Mouse (Mus musculus): ENCODE measurements at regions not wholly inside any gene's neighbourhood (a gene's known extent, or its start where the extent isn't known, plus 50 kb on each side); places are given as distances from the start of the nearest gene placed in this dataset.

DNA sequence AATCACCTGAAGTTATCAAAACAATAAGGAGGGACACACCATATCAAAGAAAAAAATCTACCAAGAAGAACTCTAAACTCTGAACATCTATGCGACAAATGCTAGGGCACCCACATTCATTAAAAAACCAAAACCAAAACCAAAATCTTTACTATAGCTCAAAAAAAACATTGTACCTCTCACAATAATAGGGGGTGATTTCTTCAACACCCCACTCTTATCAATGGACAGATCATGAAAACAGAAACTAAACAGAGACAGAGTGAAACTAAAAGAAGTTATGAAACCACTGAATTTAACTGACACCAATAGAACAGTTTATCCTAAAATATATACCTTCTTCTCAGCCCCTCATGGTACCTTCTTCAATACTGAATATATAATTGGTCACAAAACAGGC lies 1314.5 kb upstream of the Gm7489 start:
- DNase-seq (ENCODE audit: low spot score), result no peak

DNA sequence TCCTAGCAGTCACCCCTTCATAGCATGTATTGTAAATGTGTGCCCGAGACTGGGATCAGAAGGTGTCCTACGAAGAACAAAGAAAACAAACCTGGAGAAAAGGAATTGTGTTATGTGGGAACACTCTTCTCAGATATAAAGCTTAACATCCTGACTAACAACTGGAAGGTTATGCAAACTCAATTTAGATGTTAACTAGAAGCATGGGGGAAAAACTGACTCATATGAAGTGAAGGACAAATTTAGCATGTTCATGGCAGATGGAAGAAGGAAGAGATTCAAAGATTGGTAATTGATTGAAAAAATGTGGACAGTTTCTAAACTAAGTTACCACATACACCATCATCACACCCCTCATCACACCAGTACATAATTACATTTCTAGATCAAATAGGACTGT lies 1307.1 kb upstream of the Gm7489 start:
- no peak for DNase-seq (ENCODE audit: low spot score)

DNA sequence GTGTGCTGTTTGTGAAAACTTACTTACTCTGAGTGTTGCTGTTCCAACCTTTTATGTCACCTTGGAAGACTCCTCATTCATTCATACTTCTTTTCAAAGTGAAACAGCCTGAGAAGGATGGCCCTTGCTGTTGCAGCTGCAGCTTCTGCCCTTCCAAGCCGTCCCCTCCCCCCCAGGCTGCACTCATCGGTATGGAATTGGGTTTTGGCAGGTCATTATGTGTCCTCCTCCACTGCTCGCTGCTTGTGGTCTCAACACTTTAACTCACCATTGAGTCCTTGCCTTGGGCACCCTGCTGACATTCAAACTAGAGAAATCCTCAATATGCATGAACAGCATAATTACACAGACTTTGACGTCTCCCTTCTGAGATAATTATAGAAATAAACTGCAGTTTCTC lies 1295.3 kb upstream of the Gm7489 start:
- DNase-seq (ENCODE audit: low spot score), result no peak

DNA sequence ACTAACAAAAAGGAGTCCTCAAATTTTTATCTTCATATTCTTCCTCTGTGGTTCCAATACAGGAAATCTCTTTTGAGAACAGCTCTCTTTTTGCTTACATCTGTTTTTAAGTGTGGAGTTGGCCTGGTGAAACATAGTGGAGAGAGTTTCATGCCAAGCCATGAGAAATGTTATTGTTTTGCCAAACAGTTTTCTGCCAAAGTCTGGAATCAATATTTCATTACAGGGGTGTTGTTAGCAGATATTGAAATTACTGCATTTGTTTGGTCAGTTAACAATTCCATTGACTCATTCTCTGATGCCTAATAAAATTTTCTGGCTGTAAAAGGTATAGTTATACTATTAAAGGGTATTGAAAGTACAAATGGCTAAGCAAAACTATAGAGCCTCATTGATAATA lies 1285.2 kb upstream of the Gm7489 start:
- no peak for DNase-seq (ENCODE audit: low spot score)

DNA sequence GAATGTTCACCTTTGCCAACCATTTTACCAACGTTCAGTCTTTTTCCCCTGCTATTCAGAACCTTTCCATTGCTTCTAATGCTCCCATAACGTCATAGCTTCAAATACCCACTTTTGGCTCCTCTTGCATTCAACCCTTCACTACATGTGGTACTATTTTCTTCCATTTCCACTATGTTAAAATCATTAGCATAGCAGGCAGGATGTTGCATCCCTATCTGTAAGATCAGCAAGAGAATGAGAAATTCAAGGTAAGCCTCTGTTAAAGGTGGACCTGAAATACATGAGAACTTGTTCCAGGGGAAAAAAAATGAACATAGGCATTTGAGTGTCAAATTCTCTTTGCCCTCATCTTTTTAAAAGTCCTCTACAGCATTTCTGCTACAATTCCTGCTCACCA lies 1284.7 kb upstream of the Gm7489 start:
- DNase-seq (ENCODE audit: low spot score), result no peak

DNA sequence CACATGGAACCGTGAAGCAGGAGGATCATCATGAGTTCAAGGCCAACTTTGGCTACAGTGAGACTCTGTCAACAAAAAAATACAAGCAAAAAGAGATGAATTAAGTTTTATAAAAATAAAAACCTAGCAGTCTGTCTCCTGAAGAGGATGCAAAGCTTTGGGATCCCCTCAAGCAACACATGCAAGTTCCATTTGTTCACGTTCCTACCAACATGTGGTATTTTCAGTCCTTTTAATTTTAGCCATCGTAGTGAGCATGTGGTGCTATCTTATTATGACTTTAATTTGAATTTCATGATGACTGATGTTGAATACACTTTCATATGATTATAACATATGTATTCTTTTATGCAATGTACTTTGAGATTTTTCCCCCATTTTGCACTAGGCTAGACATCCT lies 1244.9 kb upstream of the Gm7489 start:
- no peak for DNase-seq (ENCODE audit: low spot score)

DNA sequence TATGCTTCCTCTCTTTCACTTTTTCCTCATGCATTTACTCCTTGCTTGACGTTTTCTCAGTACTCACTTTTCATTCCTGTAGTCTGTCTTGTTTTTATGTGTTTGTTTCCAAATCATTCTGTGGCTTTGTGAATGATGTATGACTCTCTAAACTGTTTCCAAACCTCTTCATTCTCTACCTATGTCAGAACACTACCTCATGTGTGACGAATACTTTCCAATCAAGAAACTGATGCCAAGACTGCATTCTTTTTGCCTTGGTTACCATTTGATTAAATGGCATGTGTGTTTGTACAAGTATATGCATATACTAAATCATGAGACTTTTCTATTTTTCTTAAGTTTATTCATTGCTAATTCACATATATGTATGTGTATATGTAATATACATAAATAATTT lies 1238.7 kb upstream of the Gm7489 start:
- no peak for DNase-seq (ENCODE audit: low spot score)

DNA sequence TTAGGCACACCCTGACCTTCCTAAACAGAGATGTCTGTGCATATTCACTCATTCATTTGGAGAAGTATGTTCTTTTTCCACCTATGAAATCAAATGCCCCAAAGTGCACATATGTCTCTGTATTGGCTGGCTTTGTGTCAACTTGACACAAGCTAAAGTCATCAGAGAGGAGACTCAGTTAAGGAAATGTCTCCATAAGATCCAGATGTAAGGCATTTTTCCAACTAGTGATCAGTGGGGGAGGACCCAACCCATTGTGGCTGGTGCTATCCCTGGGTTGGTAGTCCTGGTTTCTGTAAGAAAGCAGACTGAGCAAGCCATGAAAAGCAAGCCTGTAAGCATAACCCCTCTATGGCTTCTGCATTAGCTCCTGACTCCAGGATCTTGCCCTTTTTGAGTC lies 1226.8 kb upstream of the Gm7489 start:
- no peak for DNase-seq (ENCODE audit: low spot score)

Measured in layer of hippocampus, adult 11-12 months (tissue).